Mouse (Mus musculus) ES-E14 (cell line): ENCODE measurements around the gene Pgls. TPM values are rescaled to one million over a fixed set of nuclear protein-coding genes. Genes with fewer than 3 reads are reported as not detected.

Experiments
- DNase-seq: peaks from one replicate; pipeline ENCODE4 v3.0.0-alpha.2; 2013; ENCODE audit warnings: low read depth, low spot score
- H3K27ac ChIP-seq: 2 replicates; pipeline ENCODE4 v1.5.1; 2012; ENCODE audit warnings: low read depth, mild to moderate bottlenecking, low read length, moderate library complexity, mixed read lengths; ENCODE audit not compliant: poor library complexity, insufficient read depth, severe bottlenecking
- H3K36me3 ChIP-seq: 2 replicates; pipeline ENCODE4 v1.6.1; 2012; ENCODE audit warnings: mild to moderate bottlenecking, low read length, moderate library complexity, mixed read lengths; ENCODE audit not compliant: control insufficient read depth, poor library complexity, insufficient read depth, severe bottlenecking
- H3K4me1 ChIP-seq, 2 experiments: fragments of 150-350 bp in 1 of 2; sonication (generic) in 1 of 2; 2 replicates each; pipeline ENCODE4 v1.6.1; 2012; ENCODE audit warnings: low read length in 2 of 2, mild to moderate bottlenecking in 1 of 2, mixed read lengths in 1 of 2; ENCODE audit not compliant: control insufficient read depth in 2 of 2, insufficient read depth in 2 of 2, poor library complexity in 1 of 2
- H3K4me3 ChIP-seq, 2 experiments: fragments of 150-350 bp in 1 of 2; sonication (generic) in 1 of 2; 2 replicates each; pipeline ENCODE4 v1.5.1; 2012; ENCODE audit warnings: low read length in 2 of 2, low read depth in 1 of 2, mild to moderate bottlenecking in 1 of 2, mixed read lengths in 1 of 2; ENCODE audit not compliant: insufficient read depth in 1 of 2, poor library complexity in 1 of 2, severe bottlenecking in 1 of 2
- H3K9ac ChIP-seq: 2 replicates; pipeline ENCODE4 v1.6.1; 2012; ENCODE audit warnings: low read depth, mild to moderate bottlenecking, low read length, mixed read lengths; ENCODE audit not compliant: poor library complexity, insufficient read depth, severe bottlenecking
- H3K9me3 ChIP-seq: fragments of 150-350 bp; sonication (generic); 2 replicates; pipeline ENCODE4 v1.6.1; 2012; ENCODE audit warnings: low read depth, mild to moderate bottlenecking, low read length; ENCODE audit not compliant: control insufficient read depth, insufficient read depth
- CHD2 ChIP-seq: IDR thresholded peaks from 2 replicates; pipeline ENCODE4 v1.6.1; 2014; ENCODE audit warnings: mild to moderate bottlenecking, low read depth, low read length, inconsistent platforms
- HCFC1 ChIP-seq: IDR thresholded peaks from 2 replicates; pipeline ENCODE4 v1.6.1; 2012; ENCODE audit warnings: low read length, inconsistent platforms, borderline replicate concordance; ENCODE audit not compliant: insufficient read depth
- MAFK ChIP-seq: IDR thresholded peaks from 2 replicates; pipeline ENCODE4 v1.6.1; 2014; ENCODE audit warnings: mild to moderate bottlenecking, low read depth, low read length, inconsistent platforms; ENCODE audit not compliant: insufficient read depth
- ZC3H11A ChIP-seq: IDR thresholded peaks from 2 replicates; pipeline ENCODE4 v1.6.1; 2012; ENCODE audit warnings: low read depth, mild to moderate bottlenecking, inconsistent platforms, low read length, borderline replicate concordance
- ZNF384 ChIP-seq: IDR thresholded peaks from 2 replicates; pipeline ENCODE4 v1.6.1; 2012; ENCODE audit warnings: low read depth, low read length, inconsistent platforms
- in situ Hi-C, 2 experiments: fragments of 600-800 bp; cut with MboI; formaldehyde crosslinking; loops; one replicate each; pipeline ENCODE4 v1.15.1; 2025; ENCODE audit warnings: low sequenced_read_pairs in 2 of 2, inconsistent platforms in 1 of 2; ENCODE audit not compliant: unreplicated experiment in 2 of 2
- total RNA-seq: library from RNA; depleted of rRNA; stranded (reverse); fragments of 300-350 nt; gene quantifications from 2 replicates; pipeline ENCODE4 v1.2.3, GENCODE M21; 2012

The Pgls gene
- total RNA-seq, 1 experiment = 95.6 TPM

- Histone ChIP-seq H3K27ac (no peak overlapping the region), H3K4me1 (0 out of 4 replicates have a peak, but pooled peaks cover 0 to 3% of the 10 kb centered on the region in 2 experiments), H3K36me3 (peaks cover 5% of the 10 kb centered on the region; the same call in 1 of the 2 replicates), H3K4me3 (no peak overlapping the region), H3K9ac (no peak overlapping the region), H3K9me3 (no peaks in the 10 kb centered on the region)
- DNase-seq = no peak
- TF ChIP-seq ZNF384 (no peak), HCFC1 (no peak), CHD2 (no peak), MAFK (no peak), ZC3H11A (no peak)
- in situ Hi-C loops = no loop called here
Measured at GRCm38 (mm10) chr8:71604021-71604420, 12.0 kb downstream of the Pgls start.

DNA sequence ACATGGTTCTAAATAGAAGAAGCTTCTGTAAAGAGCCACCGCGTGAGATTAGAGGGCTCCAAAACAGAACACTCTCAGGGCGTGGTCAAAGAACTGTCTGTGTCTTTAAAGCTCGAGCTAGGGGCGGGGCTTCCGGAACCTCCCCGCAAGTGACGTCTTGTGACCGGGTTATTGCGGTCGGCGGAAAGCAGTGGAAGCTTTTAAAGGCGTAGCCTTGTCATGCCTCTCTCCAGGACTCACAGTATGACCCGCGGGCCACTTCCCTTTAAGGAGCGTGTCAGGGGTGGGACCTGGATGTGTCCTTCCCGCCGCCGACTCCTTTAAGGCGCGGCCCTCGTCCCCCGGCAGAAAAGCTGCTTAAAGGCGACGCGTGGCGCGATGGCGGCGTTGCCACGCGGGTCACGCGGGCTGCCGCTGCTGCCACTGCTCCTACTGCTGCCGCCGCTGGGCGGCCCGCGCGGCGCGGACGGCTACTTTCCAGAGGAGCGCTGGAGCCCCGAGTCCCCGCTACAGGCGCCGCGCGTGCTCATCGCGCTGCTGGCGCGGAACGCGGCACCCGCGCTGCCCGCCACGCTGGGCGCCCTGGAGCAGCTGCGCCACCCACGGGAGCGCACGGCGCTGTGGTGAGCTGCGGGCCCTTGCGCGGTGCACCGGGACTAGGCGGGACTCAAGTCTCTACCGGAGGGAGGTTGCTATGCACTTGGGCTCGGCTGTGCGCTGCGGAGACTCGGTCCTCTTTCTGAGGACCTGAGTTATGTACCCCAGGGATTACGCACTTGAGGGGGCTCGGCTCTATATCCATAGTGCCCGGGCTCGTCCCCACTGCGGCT, 19.1 kb downstream of the Pgls start, which contains the start of gene Colgalt1:
TSS of gene Colgalt1 (plus strand) at position 177 of the 830 bp plus-strand sequence.
- peak; percentile 93 for DNase-seq
- Histone ChIP-seq H3K27ac (no peak within 1 kb of the TSS), H3K4me3 (peak within 1 kb of the TSS; percentile 87 to 89), H3K9me3 (no peaks in the 10 kb centered on the region), H3K9ac (peak within 1 kb of the TSS; percentile 89), H3K36me3 (peaks cover 12% of the 10 kb centered on the region; the same call in 1 of the 2 replicates), H3K4me1 (peaks cover 0 to 8% of the 10 kb centered on the region in 2 experiments; a peak in 1 of 4 replicates)
- in situ Hi-C loops = no loop called here
- TF ChIP-seq ZNF384 = no peak
- TF ChIP-seq CHD2 = no peak
- TF ChIP-seq MAFK = no peak
- TF ChIP-seq ZC3H11A = no peak
- no peak for TF ChIP-seq HCFC1

DNA sequence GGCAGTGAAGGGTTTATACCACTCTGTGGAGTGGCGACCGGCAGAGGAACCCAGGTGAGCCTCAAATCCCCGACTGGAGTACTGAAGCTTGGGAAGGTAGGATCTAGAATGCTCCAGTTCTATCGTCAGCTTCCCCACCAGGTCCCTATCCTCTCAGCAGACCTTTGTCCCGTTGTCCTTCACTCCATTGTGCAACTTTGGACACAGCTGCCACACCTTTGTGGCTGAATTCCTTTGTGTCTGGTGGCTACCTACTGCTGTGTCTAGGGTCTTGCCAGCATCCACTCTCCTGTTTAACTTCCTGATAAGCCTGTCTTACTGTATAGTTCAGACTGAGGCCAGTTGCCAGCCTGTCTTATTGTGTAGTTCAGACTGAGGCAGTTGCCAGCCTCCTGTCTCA, 20.2 kb downstream of the Pgls start:
- no peak for TF ChIP-seq CHD2
- no peak for TF ChIP-seq ZNF384
- no peak for TF ChIP-seq ZC3H11A
- no peak for TF ChIP-seq HCFC1
- TF ChIP-seq MAFK = no peak
- peak overlapping the region; percentile 89 for H3K9ac ChIP-seq
- in situ Hi-C loops = no loop called here
- H3K9me3 ChIP-seq = no peaks in the 10 kb centered on the region
- H3K4me3 ChIP-seq = peak overlapping the region; percentile 87 to 89
- H3K36me3 ChIP-seq = peaks cover 19% of the 10 kb centered on the region; the same call in 1 of the 2 replicates
- H3K4me1 ChIP-seq = peaks cover 0 to 8% of the 10 kb centered on the region in 2 experiments; a peak in 1 of 4 replicates
- DNase-seq = no peak
- no peak overlapping the region for H3K27ac ChIP-seq

DNA sequence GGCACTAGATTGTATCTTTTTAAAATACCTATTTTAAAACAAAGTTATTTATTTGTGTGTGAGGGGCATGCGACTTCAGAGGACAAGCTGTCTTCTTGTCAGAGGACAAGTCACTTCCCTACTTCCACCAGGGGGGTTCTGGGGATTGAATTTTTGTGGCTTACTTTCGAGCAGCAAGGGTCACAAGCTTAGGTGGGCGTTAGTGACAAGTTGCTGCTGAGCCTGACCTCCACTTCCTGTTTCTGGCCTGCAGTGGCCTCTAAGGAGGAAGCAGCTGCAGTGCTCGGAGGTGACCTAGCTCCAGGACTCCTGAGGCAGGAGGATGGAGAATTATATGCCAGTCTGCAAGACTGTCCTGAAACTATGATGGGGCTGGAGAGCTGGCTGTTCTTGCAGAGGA, 21.4 kb downstream of the Pgls start:
- TF ChIP-seq HCFC1 (no peak), CHD2 (no peak), ZC3H11A (no peak), MAFK (no peak), ZNF384 (no peak)
- Histone ChIP-seq H3K9me3 (no peaks in the 10 kb centered on the region), H3K9ac (no peak overlapping the region)

DNA sequence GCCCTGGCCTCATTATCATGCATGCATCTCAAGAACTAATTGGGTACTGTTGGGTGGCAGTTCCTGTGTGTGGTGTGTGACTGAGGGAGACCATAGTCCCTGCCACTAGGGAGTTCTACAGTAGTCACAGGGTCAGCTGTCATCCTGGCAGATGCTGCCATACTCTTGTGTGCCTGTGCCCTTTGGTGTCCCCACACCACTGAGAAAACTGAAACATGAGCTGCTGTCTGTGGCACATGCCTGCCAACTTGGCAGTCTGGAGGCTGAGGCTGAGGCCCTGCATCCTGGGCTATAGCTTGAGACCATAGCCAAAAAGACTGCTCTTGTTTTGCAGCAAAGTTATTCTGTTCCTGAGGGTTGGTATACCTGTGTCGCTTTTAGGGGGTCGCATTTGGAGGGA, 27.8 kb downstream of the Pgls start:
- Histone ChIP-seq H3K4me1 (no peaks in the 10 kb centered on the region), H3K4me3 (no peak overlapping the region), H3K9ac (no peak overlapping the region), H3K9me3 (peaks cover 4% of the 10 kb centered on the region; the same call in 1 of the 2 replicates), H3K27ac (no peak overlapping the region), H3K36me3 (peaks cover 79% of the 10 kb centered on the region)
- TF ChIP-seq ZNF384 = no peak
- TF ChIP-seq CHD2 = no peak
- no peak for TF ChIP-seq MAFK
- no peak for TF ChIP-seq HCFC1
- TF ChIP-seq ZC3H11A = no peak
- in situ Hi-C loops = no loop called here
- no peak for DNase-seq

More for the DNA sequence above, 21.4 kb downstream of the Pgls start:
- no peak overlapping the region for H3K4me3 ChIP-seq
- H3K27ac ChIP-seq = no peak overlapping the region
- H3K4me1 ChIP-seq = peaks cover 0 to 8% of the 10 kb centered on the region in 2 experiments; a peak in 1 of 4 replicates
- no peak for DNase-seq
- in situ Hi-C loops = no loop called here
- H3K36me3 ChIP-seq = peaks cover 32% of the 10 kb centered on the region
